Mouse (Mus musculus) heart, postnatal 10 days (tissue): ENCODE measurements around the gene Olfr583. TPM values are rescaled to one million over a fixed set of nuclear protein-coding genes. Genes with fewer than 3 reads are reported as not detected.

Experiments
- DNase-seq, 2 experiments: peaks; one replicate each; pipeline ENCODE4 v3.0.0; 2021
- intact Hi-C: fragments of 180-260 bp; cut with DNase I; formaldehyde crosslinking; loops from one replicate; pipeline ENCODE4 v1.15.1; 2025
- total RNA-seq, 2 experiments: library from RNA; stranded (reverse); gene quantifications; 2 replicates each; pipeline ENCODE4 v1.2.3; 2021

Gene Olfr583
- not detected for total RNA-seq

DNA sequence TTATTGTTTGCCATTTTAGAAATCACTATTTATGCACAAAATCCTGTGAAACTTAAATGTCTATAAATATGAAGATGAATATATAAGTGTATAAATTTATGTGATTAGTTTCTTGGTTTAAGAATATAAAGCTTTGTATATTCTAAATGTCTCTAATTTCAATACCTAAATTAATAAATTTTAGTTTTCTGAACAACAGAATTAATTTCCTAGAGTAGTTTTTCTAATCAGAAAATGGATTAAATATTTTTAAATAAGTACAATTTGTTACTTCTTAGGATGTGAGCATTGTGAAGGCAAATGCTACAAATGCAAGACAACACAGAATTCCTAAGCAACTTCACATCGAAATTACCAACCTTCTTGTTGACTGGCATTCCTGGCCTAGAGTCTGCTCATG is at the start of gene Olfr583:
TSS of gene Olfr583 (plus strand) at position 301 of the 400 bp plus-strand sequence.
- DNase-seq, result no peak
- intact Hi-C loops, result no loop called here

DNA sequence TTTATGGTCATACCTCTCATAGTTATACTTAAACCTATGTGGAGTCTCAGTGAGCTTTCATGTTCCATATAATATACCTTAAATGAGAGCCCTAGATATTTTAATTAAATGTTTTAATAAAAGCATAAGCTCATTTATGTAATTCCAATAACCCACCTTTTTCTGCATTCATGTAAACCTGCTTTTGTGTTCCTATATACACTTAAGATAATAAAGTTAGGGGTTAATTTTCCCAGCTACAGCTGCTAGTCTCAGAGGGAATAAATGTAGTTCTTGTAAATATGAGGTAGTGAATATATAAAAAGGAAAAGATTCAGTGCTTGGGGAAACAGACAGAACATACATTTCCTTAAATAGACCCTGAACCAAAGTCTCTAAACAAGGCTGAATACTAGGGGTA is 13.4 kb upstream of the Olfr583 start, which contains the start of gene Olfr582:
TSS of gene Olfr582 (plus strand) at position 301 of the 400 bp plus-strand sequence.
- no peak for DNase-seq
- intact Hi-C loops, result no loop called here

DNA sequence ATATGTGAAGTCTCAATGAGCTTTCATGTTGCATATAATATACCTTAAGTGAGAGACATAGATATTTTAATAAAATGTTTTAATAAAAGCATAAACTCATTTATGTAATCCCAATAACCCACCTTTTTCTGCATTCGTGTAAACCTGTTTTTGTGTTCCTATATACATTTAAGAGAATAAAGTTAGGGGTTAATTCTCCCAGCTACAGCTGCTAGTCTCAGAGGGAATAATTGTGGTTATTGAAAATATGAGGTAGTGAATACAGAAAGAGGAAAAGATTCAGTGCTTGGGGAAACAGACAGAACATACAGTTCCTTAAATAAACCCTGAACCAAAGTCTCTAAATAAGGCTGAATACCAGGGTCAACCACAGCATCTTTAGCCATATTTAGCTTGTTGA is 30.5 kb downstream of the Olfr583 start, which contains the start of gene Olfr584:
TSS of gene Olfr584 (plus strand) at position 301 of the 400 bp plus-strand sequence.
- intact Hi-C loops, result no loop called here
- no peak for DNase-seq

DNA sequence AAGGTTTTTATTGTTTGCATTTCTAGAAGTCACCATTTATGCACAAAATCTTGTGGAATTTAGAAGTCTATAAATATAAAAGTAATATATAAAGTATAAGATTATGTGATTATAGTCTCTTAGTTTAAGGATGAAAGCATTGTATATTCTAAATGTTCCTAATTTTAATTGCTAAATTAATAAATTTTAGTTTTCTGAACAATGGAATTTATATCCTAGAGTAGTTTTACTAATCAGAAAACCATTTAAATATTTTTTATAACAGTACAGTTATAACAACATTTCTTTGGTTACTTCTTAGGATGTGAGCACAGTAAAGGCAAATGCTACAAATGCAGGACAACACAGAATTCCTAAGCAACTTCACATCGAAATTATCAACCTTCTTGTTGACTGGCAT is 46.3 kb downstream of the Olfr583 start, which contains the start of gene Olfr585:
TSS of gene Olfr585 (plus strand) at position 301 of the 400 bp plus-strand sequence.
- DNase-seq, result no peak
- intact Hi-C loops, result no loop called here

Other genes with a start within 250 kb of the Olfr583 start
- gene Olfr564, start 247.8 kb upstream of the Olfr583 start, total RNA-seq, result not detected
- gene Olfr566, start 192.5 kb upstream of the Olfr583 start, total RNA-seq, result not detected
- gene Olfr568, start 174.2 kb upstream of the Olfr583 start, total RNA-seq, result not detected
- gene Olfr569, start 160.4 kb upstream of the Olfr583 start, total RNA-seq, result not detected
- not detected for gene Olfr570, start 156.7 kb upstream of the Olfr583 start, total RNA-seq
- not detected for gene Olfr571, start 133.8 kb upstream of the Olfr583 start, total RNA-seq
- gene Olfr572, start 126.9 kb upstream of the Olfr583 start, total RNA-seq, result not detected
- not detected for gene Olfr573-ps1, start 108.7 kb upstream of the Olfr583 start, total RNA-seq
- not detected for gene Olfr574, start 102.8 kb upstream of the Olfr583 start, total RNA-seq
- not detected for gene Olfr575, start 92.5 kb upstream of the Olfr583 start, total RNA-seq
- not detected for gene Olfr576, start 88.6 kb upstream of the Olfr583 start, total RNA-seq
- not detected for gene Olfr577, start 75.4 kb upstream of the Olfr583 start, total RNA-seq
- not detected for gene Olfr578, start 62.0 kb upstream of the Olfr583 start, total RNA-seq
- gene Olfr582, start 13.3 kb upstream of the Olfr583 start, total RNA-seq, result not detected
- not detected for gene Olfr584, start 30.6 kb downstream of the Olfr583 start, total RNA-seq
- gene Olfr585, start 46.4 kb downstream of the Olfr583 start, total RNA-seq, result not detected
- gene Olfr586, start 74.3 kb downstream of the Olfr583 start, total RNA-seq, result not detected
- gene Olfr588-ps1, start 89.6 kb downstream of the Olfr583 start, total RNA-seq, result not detected
- gene Olfr589, start 105.1 kb downstream of the Olfr583 start, total RNA-seq, result not detected
- gene Olfr591, start 127.0 kb downstream of the Olfr583 start, total RNA-seq, result not detected
- not detected for gene Olfr592, start 133.5 kb downstream of the Olfr583 start, total RNA-seq
- gene Olfr593, start 160.6 kb downstream of the Olfr583 start, total RNA-seq, result not detected
- gene Olfr594, start 165.7 kb downstream of the Olfr583 start, total RNA-seq, result not detected
- not detected for gene Usp17ld, start 201.2 kb downstream of the Olfr583 start, total RNA-seq